Mouse (Mus musculus): ENCODE measurements around the gene Abcc4.

GRCm38 (mm10) chr14:118673501-118673900 lies 32.5 kb downstream of the Abcc4 start:
- no peak for TF ChIP-seq CTCF (IDR thresholded peaks at IDR 0.05; ENCODE audit: low read depth, low read length)
- no peak for TF ChIP-seq GATA1 (IDR thresholded peaks at IDR 0.05; ENCODE audit: borderline replicate concordance, low read length)
- no peak for TF ChIP-seq TAL1 (conservative IDR thresholded peaks at IDR 0.05; ENCODE audit: low read depth, low read length)
- TF ChIP-seq GATA2 (IDR thresholded peaks at IDR 0.05; ENCODE audit: borderline replicate concordance, low read depth, low read length): no peak
- no peak for TF ChIP-seq POLR2AphosphoS5 (IDR thresholded peaks at IDR 0.05; ENCODE audit: insufficient replicate concordance, low read depth, low read length)
